Mouse (Mus musculus): ENCODE data around the gene Crabp2. TPM values are rescaled to one million over a fixed set of nuclear protein-coding genes. Genes with fewer than 3 reads are reported as not detected.

Crabp2 gene
- polyA plus RNA-seq, 1 experiment, result not detected

GRCm38 (mm10) chr3:87996401-87996800 is 47.9 kb downstream of the Crabp2 start:
- Histone ChIP-seq H3K4me1 (ENCODE audit: control insufficient read depth, insufficient read depth, low read length) (peaks cover 40% of the 10 kb centered on the region), H3K4me3 (ENCODE audit: insufficient read depth, low read depth, low read length) (peak overlapping the region; percentile 50), H3K27ac (ENCODE audit: insufficient read depth, low read depth, low read length) (no peak overlapping the region)
- TF ChIP-seq POLR2A (IDR thresholded peaks at IDR 0.05; ENCODE audit: insufficient read depth, low read depth, low read length) (no peak), CTCF (IDR thresholded peaks at IDR 0.05; ENCODE audit: insufficient read depth, low read depth, low read length) (no peak)
- 39% methylated on average over 15 of the region's 15 CpGs for WGBS

- TF ChIP-seq POLR2A (IDR thresholded peaks at IDR 0.05; ENCODE audit: insufficient read depth, low read depth, low read length), result no peak
- TF ChIP-seq CTCF (IDR thresholded peaks at IDR 0.05; ENCODE audit: insufficient read depth, low read depth, low read length), result no peak
- WGBS, result 9% methylated on average over 49 of the region's 49 CpGs
- peak overlapping the region; percentile 50 for H3K4me3 ChIP-seq (ENCODE audit: insufficient read depth, low read depth, low read length)
- peaks cover 45% of the 10 kb centered on the region for H3K4me1 ChIP-seq (ENCODE audit: control insufficient read depth, insufficient read depth, low read length)
- no peak overlapping the region for H3K27ac ChIP-seq (ENCODE audit: insufficient read depth, low read depth, low read length)
Observed at GRCm38 (mm10) chr3:87996971-87997614, 48.6 kb downstream of the Crabp2 start.

- 24% methylated on average over 7 of the region's 7 CpGs for WGBS
- TF ChIP-seq CTCF (IDR thresholded peaks at IDR 0.05; ENCODE audit: insufficient read depth, low read depth, low read length) (no peak), POLR2A (IDR thresholded peaks at IDR 0.05; ENCODE audit: insufficient read depth, low read depth, low read length) (no peak; the same call in 1 of the 2 replicates)
- H3K27ac ChIP-seq (ENCODE audit: insufficient read depth, low read depth, low read length), result no peak overlapping the region
- H3K4me3 ChIP-seq (ENCODE audit: insufficient read depth, low read depth, low read length), result peak overlapping the region; percentile 64
- H3K4me1 ChIP-seq (ENCODE audit: control insufficient read depth, insufficient read depth, low read length), result peaks cover 52% of the 10 kb centered on the region
Observed at GRCm38 (mm10) chr3:87998747-87999146, 50.3 kb downstream of the Crabp2 start.

GRCm38 (mm10) chr3:87999243-87999895 is 50.9 kb downstream of the Crabp2 start:
- peaks cover 52% of the 10 kb centered on the region for H3K4me1 ChIP-seq (ENCODE audit: control insufficient read depth, insufficient read depth, low read length)
- H3K4me3 ChIP-seq (ENCODE audit: insufficient read depth, low read depth, low read length), result peak overlapping the region; percentile 64
- TF ChIP-seq CTCF (IDR thresholded peaks at IDR 0.05; ENCODE audit: insufficient read depth, low read depth, low read length) (no peak), POLR2A (IDR thresholded peaks at IDR 0.05; ENCODE audit: insufficient read depth, low read depth, low read length) (no peak)
- 3% methylated on average over 38 of the region's 38 CpGs for WGBS
- H3K27ac ChIP-seq (ENCODE audit: insufficient read depth, low read depth, low read length), result peak overlapping the region; percentile 47; the same call in 1 of the 2 replicates

GRCm38 (mm10) chr3:88000181-88000580 is 51.7 kb downstream of the Crabp2 start, which contains the start of gene Bcan:
Gene Bcan (minus strand): TSS chr3:88000230.
- peaks cover 51% of the 10 kb centered on the region for H3K4me1 ChIP-seq (ENCODE audit: control insufficient read depth, insufficient read depth, low read length)
- H3K4me3 ChIP-seq (ENCODE audit: insufficient read depth, low read depth, low read length), result peak within 1 kb of the TSS; percentile 64
- under 1% methylated on average over 39 of the region's 39 CpGs for WGBS
- TF ChIP-seq POLR2A (IDR thresholded peaks at IDR 0.05; ENCODE audit: insufficient read depth, low read depth, low read length) (0 out of 2 replicates have a peak, but pooled peaks have one; percentile 16), CTCF (IDR thresholded peaks at IDR 0.05; ENCODE audit: insufficient read depth, low read depth, low read length) (no peak)
- H3K27ac ChIP-seq (ENCODE audit: insufficient read depth, low read depth, low read length), result peak within 1 kb of the TSS; percentile 47; the same call in 1 of the 2 replicates

- peak overlapping the region; percentile 64 for H3K4me3 ChIP-seq (ENCODE audit: insufficient read depth, low read depth, low read length)
- 30% methylated on average over 11 of the region's 11 CpGs for WGBS
- peaks cover 45% of the 10 kb centered on the region for H3K4me1 ChIP-seq (ENCODE audit: control insufficient read depth, insufficient read depth, low read length)
- 0 out of 2 replicates have a peak overlapping the region, but pooled peaks have one; percentile 14 for H3K27ac ChIP-seq (ENCODE audit: insufficient read depth, low read depth, low read length)
- TF ChIP-seq POLR2A (IDR thresholded peaks at IDR 0.05; ENCODE audit: insufficient read depth, low read depth, low read length) (no peak), CTCF (IDR thresholded peaks at IDR 0.05; ENCODE audit: insufficient read depth, low read depth, low read length) (no peak)
Observed at GRCm38 (mm10) chr3:88000816-88001595, 52.5 kb downstream of the Crabp2 start.

GRCm38 (mm10) chr3:88002291-88002976 is 54.0 kb downstream of the Crabp2 start:
- H3K27ac ChIP-seq (ENCODE audit: insufficient read depth, low read depth, low read length), result no peak overlapping the region
- WGBS, result 9% methylated on average over 17 of the region's 17 CpGs
- TF ChIP-seq POLR2A (IDR thresholded peaks at IDR 0.05; ENCODE audit: insufficient read depth, low read depth, low read length) (no peak), CTCF (IDR thresholded peaks at IDR 0.05; ENCODE audit: insufficient read depth, low read depth, low read length) (no peak)
- peaks cover 31% of the 10 kb centered on the region for H3K4me1 ChIP-seq (ENCODE audit: control insufficient read depth, insufficient read depth, low read length)
- no peak overlapping the region for H3K4me3 ChIP-seq (ENCODE audit: insufficient read depth, low read depth, low read length)

Other genes with a start within 250 kb of the Crabp2 start
- gene Lrrc71, start 200.0 kb upstream of the Crabp2 start, polyA plus RNA-seq (2012; ENCODE audit: insufficient read depth, insufficient read length, low replicate concordance, missing spikeins), result not detected in 2 replicates
- gene Ntrk1, start 153.5 kb upstream of the Crabp2 start, polyA plus RNA-seq (2012; ENCODE audit: insufficient read depth, insufficient read length, low replicate concordance, missing spikeins), result not detected in 2 replicates
- gene Insrr, start 151.7 kb upstream of the Crabp2 start, polyA plus RNA-seq (2012; ENCODE audit: insufficient read depth, insufficient read length, low replicate concordance, missing spikeins), result not detected in 2 replicates
- gene Pear1, start 124.4 kb upstream of the Crabp2 start, polyA plus RNA-seq (2012; ENCODE audit: insufficient read depth, insufficient read length, low replicate concordance, missing spikeins), result not detected in 2 replicates
- not detected in 2 replicates for gene Sh2d2a, start 101.9 kb upstream of the Crabp2 start, polyA plus RNA-seq (2012; ENCODE audit: insufficient read depth, insufficient read length, low replicate concordance, missing spikeins)
- gene Prcc, start 63.1 kb upstream of the Crabp2 start, polyA plus RNA-seq (2012; ENCODE audit: insufficient read depth, insufficient read length, low replicate concordance, missing spikeins), result not detected in 2 replicates
- gene Hdgf, start 42.3 kb upstream of the Crabp2 start, polyA plus RNA-seq (2012; ENCODE audit: insufficient read depth, insufficient read length, low replicate concordance, missing spikeins), result 549 TPM in 1 of 2 replicates, not detected in the other
- not detected in 2 replicates for gene Mrpl24, start 29.2 kb upstream of the Crabp2 start, polyA plus RNA-seq (2012; ENCODE audit: insufficient read depth, insufficient read length, low replicate concordance, missing spikeins)
- not detected in 2 replicates for gene Isg20l2, start 18.4 kb upstream of the Crabp2 start, polyA plus RNA-seq (2012; ENCODE audit: insufficient read depth, insufficient read length, low replicate concordance, missing spikeins)
- not detected in 2 replicates for gene Rrnad1, start 17.9 kb upstream of the Crabp2 start, polyA plus RNA-seq (2012; ENCODE audit: insufficient read depth, insufficient read length, low replicate concordance, missing spikeins)
- gene Nes, start 22.4 kb downstream of the Crabp2 start, polyA plus RNA-seq (2012; ENCODE audit: insufficient read depth, insufficient read length, low replicate concordance, missing spikeins), result not detected in 2 replicates
- not detected in 2 replicates for gene Bcan, start 51.6 kb downstream of the Crabp2 start, polyA plus RNA-seq (2012; ENCODE audit: insufficient read depth, insufficient read length, low replicate concordance, missing spikeins)
- gene Hapln2, start 78.9 kb downstream of the Crabp2 start, polyA plus RNA-seq (2012; ENCODE audit: insufficient read depth, insufficient read length, low replicate concordance, missing spikeins), result not detected in 2 replicates
- not detected in 2 replicates for gene Gpatch4, start 94.4 kb downstream of the Crabp2 start, polyA plus RNA-seq (2012; ENCODE audit: insufficient read depth, insufficient read length, low replicate concordance, missing spikeins)
- gene Naxe, start 109.8 kb downstream of the Crabp2 start, polyA plus RNA-seq (2012; ENCODE audit: insufficient read depth, insufficient read length, low replicate concordance, missing spikeins), result not detected in 2 replicates
- gene Ttc24, start 129.6 kb downstream of the Crabp2 start, polyA plus RNA-seq (2012; ENCODE audit: insufficient read depth, insufficient read length, low replicate concordance, missing spikeins), result not detected in 2 replicates
- not detected in 2 replicates for gene Iqgap3, start 133.3 kb downstream of the Crabp2 start, polyA plus RNA-seq (2012; ENCODE audit: insufficient read depth, insufficient read length, low replicate concordance, missing spikeins)
- 460 TPM in 1 of 2 replicates, not detected in the other for gene Mef2d, start 193.7 kb downstream of the Crabp2 start, polyA plus RNA-seq (2012; ENCODE audit: insufficient read depth, insufficient read length, low replicate concordance, missing spikeins)

Data from olfactory bulb, adult 2 months (tissue).